ENCODE assay signal across 28 mouse cellular contexts in genomic region chr2:149848778-149849177, GRCm38 (mm10). TPM values are rescaled to one million over a fixed set of nuclear protein-coding genes. Genes with fewer than 3 reads are reported as not detected.
A peak's percentile ranks its signal among the peaks of the same experiment; 100 is the strongest.
DNase-seq lines count a peak whose midpoint lies in the region; ATAC-seq lines count a peak whose summit lies in the region.
"Had no signal": no experiment of that assay in that cellular context is flagged by ENCODE, and none has a peak within 500 bp of the region (broad histone marks: within the 10 kb centered on the region; RNA-seq: fewer than 3 reads in every experiment).

No protein-coding gene starts in this region.

- H3K4me1 ChIP-seq in hindbrain, embryonic 14.5 days (replicated peaks; ENCODE audit: control insufficient read depth, insufficient read depth, low read length): no peaks in the 10 kb centered on the region
- no peaks in the 10 kb centered on the region for H3K4me1 ChIP-seq in hindbrain, embryonic 10.5 days (replicated peaks)
- no peaks in the 10 kb centered on the region for H3K4me1 ChIP-seq in hindbrain, embryonic 16.5 days (ENCODE audit: control insufficient read depth, insufficient read depth, low read depth, low read length)
- no peaks in the 10 kb centered on the region for H3K4me1 ChIP-seq in hindbrain, embryonic 11.5 days (replicated peaks; ENCODE audit: control insufficient read depth, insufficient read depth, low read length)
- H3K4me1 ChIP-seq in neural tube, embryonic 12.5 days: no peaks in the 10 kb centered on the region
- H3K4me1 ChIP-seq: embryonic facial prominence, embryonic 10.5 days; embryonic facial prominence, embryonic 12.5 days; forebrain, embryonic 13.5 days had no signal

- H3K27me3 ChIP-seq in hindbrain, embryonic 14.5 days (ENCODE audit: control insufficient read depth, insufficient read depth, low read length): no peaks in the 10 kb centered on the region
- H3K27me3 ChIP-seq in hindbrain, embryonic 10.5 days (ENCODE audit: insufficient read depth, poor library complexity, severe bottlenecking): no peaks in the 10 kb centered on the region
- H3K27me3 ChIP-seq in hindbrain, embryonic 16.5 days (replicated peaks; ENCODE audit: control insufficient read depth, insufficient read depth, low read length): no peaks in the 10 kb centered on the region
- no peaks in the 10 kb centered on the region for H3K27me3 ChIP-seq in hindbrain, embryonic 11.5 days (ENCODE audit: control insufficient read depth, insufficient read depth, low read length)
- H3K27me3 ChIP-seq in neural tube, embryonic 12.5 days (replicated peaks): no peaks in the 10 kb centered on the region
- H3K27me3 ChIP-seq: CH12.LX; embryonic facial prominence, embryonic 12.5 days; forebrain, embryonic 13.5 days; Patski had no signal

- H3K4me3 ChIP-seq in hindbrain, embryonic 14.5 days (replicated peaks; ENCODE audit: low read length): no peak overlapping the region
- no peak overlapping the region for H3K4me3 ChIP-seq in hindbrain, embryonic 10.5 days
- no peak overlapping the region for H3K4me3 ChIP-seq in hindbrain, embryonic 16.5 days (ENCODE audit: low read length)
- no peak overlapping the region for H3K4me3 ChIP-seq in hindbrain, embryonic 11.5 days (ENCODE audit: low read depth, low read length)
- no peak overlapping the region for H3K4me3 ChIP-seq in neural tube, embryonic 12.5 days
- H3K4me3 ChIP-seq: embryonic facial prominence, embryonic 10.5 days; embryonic facial prominence, embryonic 12.5 days; forebrain, embryonic 13.5 days had no signal

- no peaks in the 10 kb centered on the region for H3K36me3 ChIP-seq in hindbrain, embryonic 14.5 days (replicated peaks; ENCODE audit: control insufficient read depth, insufficient read depth)
- no peaks in the 10 kb centered on the region for H3K36me3 ChIP-seq in hindbrain, embryonic 10.5 days
- H3K36me3 ChIP-seq in hindbrain, embryonic 16.5 days (ENCODE audit: control insufficient read depth, insufficient read depth, low read length): no peaks in the 10 kb centered on the region
- H3K36me3 ChIP-seq in hindbrain, embryonic 11.5 days (ENCODE audit: control insufficient read depth, insufficient read depth, low read length): no peaks in the 10 kb centered on the region
- no peaks in the 10 kb centered on the region for H3K36me3 ChIP-seq in neural tube, embryonic 12.5 days
- H3K36me3 ChIP-seq: embryonic facial prominence, embryonic 10.5 days; embryonic facial prominence, embryonic 12.5 days; G1E had no signal

- H3K9me3 ChIP-seq in hindbrain, embryonic 14.5 days (ENCODE audit: control insufficient read depth, low read length): no peaks in the 10 kb centered on the region
- H3K9me3 ChIP-seq in hindbrain, embryonic 10.5 days: no peaks in the 10 kb centered on the region
- H3K9me3 ChIP-seq in hindbrain, embryonic 16.5 days (ENCODE audit: control insufficient read depth, low read length): no peaks in the 10 kb centered on the region
- no peaks in the 10 kb centered on the region for H3K9me3 ChIP-seq in hindbrain, embryonic 11.5 days (ENCODE audit: control insufficient read depth, low read length)
- no peaks in the 10 kb centered on the region for H3K9me3 ChIP-seq in neural tube, embryonic 12.5 days
- H3K9me3 ChIP-seq: embryonic facial prominence, embryonic 10.5 days; embryonic facial prominence, embryonic 12.5 days; forebrain, embryonic 13.5 days; G1E had no signal

- WGBS in hindbrain, embryonic 14.5 days: 68% methylated on average over 4 of the region's 4 CpGs
- 72% methylated on average over 4 of the region's 4 CpGs for WGBS in hindbrain, embryonic 10.5 days
- WGBS in hindbrain, embryonic 16.5 days: 64% methylated on average over 4 of the region's 4 CpGs
- 68% methylated on average over 4 of the region's 4 CpGs for WGBS in hindbrain, embryonic 11.5 days
- 68% methylated on average over 4 of the region's 4 CpGs for WGBS in neural tube, embryonic 12.5 days

- ATAC-seq in hindbrain, embryonic 14.5 days (ENCODE audit: low FRiP score): 0 out of 2 replicates have a peak, but pooled peaks have one; percentile 48
- peak; percentile 40; the same call in 1 of the 2 replicates for ATAC-seq in hindbrain, embryonic 16.5 days
- no peak for ATAC-seq in hindbrain, embryonic 11.5 days (ENCODE audit: low FRiP score)
- 0 out of 2 replicates have a peak, but pooled peaks have one; percentile 29 for ATAC-seq in neural tube, embryonic 12.5 days (ENCODE audit: low FRiP score, low read depth)
- ATAC-seq: activated CD4-positive, CD25-positive, alpha-beta regulatory T cell, adult 4 months; CD4-positive, CD25-positive, alpha-beta regulatory T cell, adult 4 months; forebrain, embryonic 13.5 days; Patski had no signal

- no peak overlapping the region for H3K27ac ChIP-seq in hindbrain, embryonic 14.5 days
- no peak overlapping the region for H3K27ac ChIP-seq in hindbrain, embryonic 10.5 days
- H3K27ac ChIP-seq in hindbrain, embryonic 16.5 days (ENCODE audit: low read depth, low read length): no peak overlapping the region
- H3K27ac ChIP-seq in hindbrain, embryonic 11.5 days (ENCODE audit: low read depth, low read length): no peak overlapping the region
- H3K27ac ChIP-seq in neural tube, embryonic 12.5 days: no peak overlapping the region
- H3K27ac ChIP-seq: embryonic facial prominence, embryonic 10.5 days; embryonic facial prominence, embryonic 12.5 days; forebrain, embryonic 13.5 days had no signal

- no peak overlapping the region for H3K4me2 ChIP-seq in hindbrain, embryonic 14.5 days (replicated peaks)
- H3K4me2 ChIP-seq in hindbrain, embryonic 16.5 days (ENCODE audit: low read length): no peak overlapping the region
- no peak overlapping the region for H3K4me2 ChIP-seq in hindbrain, embryonic 11.5 days (replicated peaks; ENCODE audit: low read depth, low read length)
- no peak overlapping the region for H3K4me2 ChIP-seq in neural tube, embryonic 12.5 days (replicated peaks)
- H3K4me2 ChIP-seq: embryonic facial prominence, embryonic 12.5 days; forebrain, embryonic 13.5 days had no signal

- intact Hi-C loops in heart, postnatal 14 days (cut with DNase I): no loop called here

- no peak overlapping the region for H3K9ac ChIP-seq in hindbrain, embryonic 14.5 days
- H3K9ac ChIP-seq in hindbrain, embryonic 16.5 days (ENCODE audit: low read depth, low read length): no peak overlapping the region
- no peak overlapping the region for H3K9ac ChIP-seq in hindbrain, embryonic 11.5 days (ENCODE audit: low read depth, low read length)
- no peak overlapping the region for H3K9ac ChIP-seq in neural tube, embryonic 12.5 days
- H3K9ac ChIP-seq: embryonic facial prominence, embryonic 12.5 days; forebrain, embryonic 13.5 days had no signal

- peak; percentile 35 for DNase-seq in heart, adult 11 months
- DNase-seq in heart, postnatal 14 days: no peak
- no peak for DNase-seq in hindbrain, embryonic 14.5 days (ENCODE audit: low spot score)
- DNase-seq in hindbrain, embryonic 10.5 days (ENCODE audit: low spot score): no peak
- no peak for DNase-seq in hindbrain, embryonic 11.5 days (ENCODE audit: low spot score)
- DNase-seq in neural tube, embryonic 10.5 days (ENCODE audit: extremely low spot score, low spot score): no peak
- DNase-seq: adrenal gland, adult 8-10 months; adrenal gland, postnatal 14 days; adrenal gland, postnatal 36 days; B cell, adult 2 months; cerebellum, adult 11-12 months; cerebellum, adult 2 months; cerebellum, adult 9-10 months; cerebellum, postnatal 10 days; cerebellum, postnatal 25 days had no signal

RNA-seq across cellular contexts. Expression of gene C530025M09Rik, which starts 17.8 kb away (rescaled TPM):
- not detected for total RNA-seq in heart, postnatal 14 days (2021)
- polyA plus RNA-seq in hindbrain, embryonic 14.5 days (2014; fragmentation: Nextera tagmentation; extraction: Ambion mirVana): 2.0 and 2.1 TPM in 2 replicates
- polyA plus RNA-seq in hindbrain, embryonic 10.5 days (2016; fragmentation: Nextera tagmentation; extraction: Ambion mirVana): 0.41 TPM in 1 of 2 replicates, not detected in the other
- polyA plus RNA-seq in hindbrain, embryonic 16.5 days (2015; fragmentation: Nextera tagmentation; extraction: Ambion mirVana): 2.4 and 2.6 TPM in 2 replicates
- polyA plus RNA-seq in hindbrain, embryonic 11.5 days (2014; fragmentation: Nextera tagmentation; extraction: Ambion mirVana): 0.36 and 0.53 TPM in 2 replicates
- 1.2 and 1.9 TPM in 2 replicates for polyA plus RNA-seq in neural tube, embryonic 12.5 days (2016; fragmentation: Nextera tagmentation; extraction: Ambion mirVana)
- total RNA-seq: adrenal gland, adult 18-20 months; adrenal gland, adult 8-10 months; adrenal gland, postnatal 14 days; adrenal gland, postnatal 36 days; CH12.LX; G1E had no signal
- polyA plus RNA-seq: activated CD4-positive, CD25-positive, alpha-beta regulatory T cell, adult 4 months; CD4-positive, CD25-positive, alpha-beta regulatory T cell, adult 4 months; embryonic facial prominence, embryonic 10.5 days; embryonic facial prominence, embryonic 14.5 days; forebrain, embryonic 11.5 days; G1E; Patski had no signal

RNA-seq across cellular contexts. Expression of gene Syndig1, which starts 19.8 kb away (rescaled TPM):
- under 1 TPM; 0.12 to 0.15 TPM for total RNA-seq in heart, postnatal 14 days (2021)
- polyA plus RNA-seq in hindbrain, embryonic 14.5 days (2014; fragmentation: Nextera tagmentation; extraction: Ambion mirVana): 54.4 and 56.0 TPM in 2 replicates
- 2.9 and 6.7 TPM in 2 replicates for polyA plus RNA-seq in hindbrain, embryonic 10.5 days (2016; fragmentation: Nextera tagmentation; extraction: Ambion mirVana)
- 45.6 and 47.7 TPM in 2 replicates for polyA plus RNA-seq in hindbrain, embryonic 16.5 days (2015; fragmentation: Nextera tagmentation; extraction: Ambion mirVana)
- 8.9 and 11.8 TPM in 2 replicates for polyA plus RNA-seq in hindbrain, embryonic 11.5 days (2014; fragmentation: Nextera tagmentation; extraction: Ambion mirVana)
- 14.8 and 15.0 TPM in 2 replicates for polyA plus RNA-seq in neural tube, embryonic 12.5 days (2016; fragmentation: Nextera tagmentation; extraction: Ambion mirVana)
- total RNA-seq: CH12.LX had no signal
- polyA plus RNA-seq: CD4-positive, CD25-positive, alpha-beta regulatory T cell, adult 4 months; G1E had no signal
